Mouse (Mus musculus): ENCODE measurements around the gene Crtc3. TPM values are rescaled to one million over a fixed set of nuclear protein-coding genes. Genes with fewer than 3 reads are reported as not detected.
A peak's percentile ranks its signal among the peaks of the same experiment; 100 is the strongest.

Crtc3 gene
- polyA plus RNA-seq, 1 experiment from 2014 or later: 16.0 TPM

- H3K4me1 ChIP-seq: peaks cover 46% of the 10 kb centered on the region
- H3K27me3 ChIP-seq (ENCODE audit: low read depth, poor library complexity, severe bottlenecking): no peaks in the 10 kb centered on the region
- H3K27ac ChIP-seq: no peak overlapping the region
- H3K9me3 ChIP-seq (replicated peaks): no peaks in the 10 kb centered on the region
- no peaks in the 10 kb centered on the region for H3K36me3 ChIP-seq
- 93% methylated on average over 2 of the region's 2 CpGs for WGBS
- H3K4me3 ChIP-seq: no peak overlapping the region
- no peak for DNase-seq (ENCODE audit: low spot score)
These were observed 55.0 kb downstream of the Crtc3 start for GRCm38 (mm10) chr7:80633635-80634034.

GRCm38 (mm10) chr7:80631993-80632392 lies 56.7 kb downstream of the Crtc3 start:
- Histone ChIP-seq H3K4me1 (peaks cover 51% of the 10 kb centered on the region), H3K4me3 (no peak overlapping the region), H3K27ac (peak overlapping the region; percentile 46; the same call in 1 of the 2 replicates), H3K9me3 (replicated peaks) (no peaks in the 10 kb centered on the region), H3K27me3 (ENCODE audit: low read depth, poor library complexity, severe bottlenecking) (no peaks in the 10 kb centered on the region), H3K36me3 (no peaks in the 10 kb centered on the region)
- DNase-seq (ENCODE audit: low spot score): no peak
- WGBS: 71% methylated on average over 6 of the region's 6 CpGs

- H3K4me1 ChIP-seq: peaks cover 45% of the 10 kb centered on the region
- H3K36me3 ChIP-seq: no peaks in the 10 kb centered on the region
- WGBS: 81% methylated on average over 3 of the region's 3 CpGs
These were observed 57.3 kb downstream of the Crtc3 start for GRCm38 (mm10) chr7:80631405-80631804.

GRCm38 (mm10) chr7:80629369-80629768 lies 59.3 kb downstream of the Crtc3 start:
- H3K4me1 ChIP-seq: peaks cover 37% of the 10 kb centered on the region
- no peaks in the 10 kb centered on the region for H3K27me3 ChIP-seq (ENCODE audit: low read depth, poor library complexity, severe bottlenecking)
- H3K27ac ChIP-seq: no peak overlapping the region
- DNase-seq (ENCODE audit: low spot score): no peak
- no peaks in the 10 kb centered on the region for H3K9me3 ChIP-seq (replicated peaks)
- no peak overlapping the region for H3K4me3 ChIP-seq
- no peaks in the 10 kb centered on the region; the same call in 1 of the 2 replicates for H3K36me3 ChIP-seq
- WGBS: 60% methylated on average over 12 of the region's 12 CpGs

More at GRCm38 (mm10) chr7:80631405-80631804, 57.3 kb downstream of the Crtc3 start:
- no peak overlapping the region for H3K4me3 ChIP-seq
- no peak for DNase-seq (ENCODE audit: low spot score)
- H3K27ac ChIP-seq: peak overlapping the region; percentile 46; the same call in 1 of the 2 replicates
- H3K27me3 ChIP-seq (ENCODE audit: low read depth, poor library complexity, severe bottlenecking): no peaks in the 10 kb centered on the region
- H3K9me3 ChIP-seq (replicated peaks): no peaks in the 10 kb centered on the region

GRCm38 (mm10) chr7:80628708-80629183 lies 59.9 kb downstream of the Crtc3 start:
- peaks cover 37% of the 10 kb centered on the region for H3K4me1 ChIP-seq
- H3K9me3 ChIP-seq (replicated peaks): no peaks in the 10 kb centered on the region
- no peak overlapping the region for H3K4me3 ChIP-seq
- no peak for DNase-seq (ENCODE audit: low spot score)
- H3K27ac ChIP-seq: peak overlapping the region; percentile 46; the same call in 1 of the 2 replicates
- 32% methylated on average over 8 of the region's 8 CpGs for WGBS
- no peaks in the 10 kb centered on the region for H3K27me3 ChIP-seq (ENCODE audit: low read depth, poor library complexity, severe bottlenecking)
- peaks cover 4% of the 10 kb centered on the region; the same call in 1 of the 2 replicates for H3K36me3 ChIP-seq

- Histone ChIP-seq H3K27me3 (ENCODE audit: low read depth, poor library complexity, severe bottlenecking) (no peaks in the 10 kb centered on the region), H3K4me3 (no peak overlapping the region), H3K9me3 (replicated peaks) (no peaks in the 10 kb centered on the region), H3K36me3 (peaks cover 5% of the 10 kb centered on the region; the same call in 1 of the 2 replicates), H3K4me1 (peaks cover 33% of the 10 kb centered on the region), H3K27ac (no peak overlapping the region)
- WGBS: 81% methylated on average over 5 of the region's 5 CpGs
- no peak for DNase-seq (ENCODE audit: low spot score)
These were observed 61.7 kb downstream of the Crtc3 start for GRCm38 (mm10) chr7:80626943-80627342.

- H3K27me3 ChIP-seq (ENCODE audit: low read depth, poor library complexity, severe bottlenecking): no peaks in the 10 kb centered on the region
- WGBS: 87% methylated on average over 7 of the region's 7 CpGs
- no peak overlapping the region for H3K27ac ChIP-seq
- no peak for DNase-seq (ENCODE audit: low spot score)
- H3K9me3 ChIP-seq (replicated peaks): no peaks in the 10 kb centered on the region
- H3K4me1 ChIP-seq: peaks cover 22% of the 10 kb centered on the region
- no peak overlapping the region for H3K4me3 ChIP-seq
- H3K36me3 ChIP-seq: peaks cover 7% of the 10 kb centered on the region; the same call in 1 of the 2 replicates
These were observed 62.8 kb downstream of the Crtc3 start for GRCm38 (mm10) chr7:80625841-80626240.

GRCm38 (mm10) chr7:80623276-80623675 lies 65.4 kb downstream of the Crtc3 start:
- Histone ChIP-seq H3K4me1 (peaks cover 5% of the 10 kb centered on the region; the same call in 1 of the 2 replicates), H3K4me3 (no peak overlapping the region), H3K9me3 (replicated peaks) (no peaks in the 10 kb centered on the region), H3K27me3 (ENCODE audit: low read depth, poor library complexity, severe bottlenecking) (no peaks in the 10 kb centered on the region), H3K27ac (no peak overlapping the region), H3K36me3 (peaks cover 8% of the 10 kb centered on the region; the same call in 1 of the 2 replicates)
- WGBS: 91% methylated on average over 5 of the region's 5 CpGs
- no peak for DNase-seq (ENCODE audit: low spot score)

- Histone ChIP-seq H3K4me1 (peaks cover 41% of the 10 kb centered on the region), H3K36me3 (peaks cover 12% of the 10 kb centered on the region), H3K27me3 (ENCODE audit: low read depth, poor library complexity, severe bottlenecking) (no peaks in the 10 kb centered on the region), H3K4me3 (no peak overlapping the region), H3K27ac (no peak overlapping the region), H3K9me3 (replicated peaks) (no peaks in the 10 kb centered on the region)
- 86% methylated on average over 9 of the region's 9 CpGs for WGBS
- DNase-seq (ENCODE audit: low spot score): no peak
These were observed 72.6 kb downstream of the Crtc3 start for GRCm38 (mm10) chr7:80616096-80616495.

- DNase-seq (ENCODE audit: low spot score): no peak
- H3K4me3 ChIP-seq: no peak overlapping the region
- H3K36me3 ChIP-seq: peaks cover 13% of the 10 kb centered on the region
- H3K9me3 ChIP-seq (replicated peaks): no peaks in the 10 kb centered on the region
- H3K4me1 ChIP-seq: peaks cover 46% of the 10 kb centered on the region
- 90% methylated on average over 3 of the region's 3 CpGs for WGBS
- H3K27ac ChIP-seq: no peak overlapping the region
- H3K27me3 ChIP-seq (ENCODE audit: low read depth, poor library complexity, severe bottlenecking): no peaks in the 10 kb centered on the region
These were observed 74.6 kb downstream of the Crtc3 start for GRCm38 (mm10) chr7:80614042-80614441.

GRCm38 (mm10) chr7:80612191-80612787 lies 76.4 kb downstream of the Crtc3 start:
- Histone ChIP-seq H3K4me3 (peak overlapping the region; percentile 6; the same call in 1 of the 2 replicates), H3K9me3 (replicated peaks) (no peaks in the 10 kb centered on the region), H3K27ac (peak overlapping the region; percentile 82), H3K36me3 (peaks cover 13% of the 10 kb centered on the region), H3K4me1 (peaks cover 54% of the 10 kb centered on the region), H3K27me3 (ENCODE audit: low read depth, poor library complexity, severe bottlenecking) (no peaks in the 10 kb centered on the region)
- WGBS: 29% methylated on average over 11 of the region's 11 CpGs
- DNase-seq (ENCODE audit: low spot score): peak; percentile 59

- peak; percentile 37 for DNase-seq (ENCODE audit: low spot score)
- H3K9me3 ChIP-seq (replicated peaks): no peaks in the 10 kb centered on the region
- WGBS: 57% methylated on average over 7 of the region's 7 CpGs
- H3K27ac ChIP-seq: peak overlapping the region; percentile 82
- H3K4me3 ChIP-seq: no peak overlapping the region
- H3K4me1 ChIP-seq: peaks cover 59% of the 10 kb centered on the region
- H3K36me3 ChIP-seq: peaks cover 13% of the 10 kb centered on the region
- no peaks in the 10 kb centered on the region for H3K27me3 ChIP-seq (ENCODE audit: low read depth, poor library complexity, severe bottlenecking)
These were observed 77.0 kb downstream of the Crtc3 start for GRCm38 (mm10) chr7:80611646-80612045.

GRCm38 (mm10) chr7:80607503-80607902 lies 81.2 kb downstream of the Crtc3 start:
- WGBS: 56% methylated on average over 2 of the region's 2 CpGs
- Histone ChIP-seq H3K4me3 (no peak overlapping the region), H3K27me3 (ENCODE audit: low read depth, poor library complexity, severe bottlenecking) (no peaks in the 10 kb centered on the region), H3K9me3 (replicated peaks) (no peaks in the 10 kb centered on the region), H3K36me3 (0 out of 2 replicates have a peak, but pooled peaks cover 5% of the 10 kb centered on the region), H3K27ac (no peak overlapping the region), H3K4me1 (peaks cover 48% of the 10 kb centered on the region)
- DNase-seq (ENCODE audit: low spot score): no peak
